Mouse (Mus musculus) E14TG2a.4 (cell line): ENCODE data around the gene Lpcat4.

Experiments used
- CTCF ChIP-seq: conservative IDR thresholded peaks from 2 replicates; pipeline ENCODE4 v1.5.1; 2014; ENCODE audit warnings: low read length
- NANOG ChIP-seq: IDR thresholded peaks from 2 replicates; pipeline ENCODE4 v1.6.1; 2014; ENCODE audit warnings: borderline replicate concordance, low read length, mixed read lengths
- POU5F1 ChIP-seq: IDR thresholded peaks from 2 replicates; pipeline ENCODE4 v1.6.1; 2014; ENCODE audit warnings: low read length, borderline replicate concordance

DNA sequence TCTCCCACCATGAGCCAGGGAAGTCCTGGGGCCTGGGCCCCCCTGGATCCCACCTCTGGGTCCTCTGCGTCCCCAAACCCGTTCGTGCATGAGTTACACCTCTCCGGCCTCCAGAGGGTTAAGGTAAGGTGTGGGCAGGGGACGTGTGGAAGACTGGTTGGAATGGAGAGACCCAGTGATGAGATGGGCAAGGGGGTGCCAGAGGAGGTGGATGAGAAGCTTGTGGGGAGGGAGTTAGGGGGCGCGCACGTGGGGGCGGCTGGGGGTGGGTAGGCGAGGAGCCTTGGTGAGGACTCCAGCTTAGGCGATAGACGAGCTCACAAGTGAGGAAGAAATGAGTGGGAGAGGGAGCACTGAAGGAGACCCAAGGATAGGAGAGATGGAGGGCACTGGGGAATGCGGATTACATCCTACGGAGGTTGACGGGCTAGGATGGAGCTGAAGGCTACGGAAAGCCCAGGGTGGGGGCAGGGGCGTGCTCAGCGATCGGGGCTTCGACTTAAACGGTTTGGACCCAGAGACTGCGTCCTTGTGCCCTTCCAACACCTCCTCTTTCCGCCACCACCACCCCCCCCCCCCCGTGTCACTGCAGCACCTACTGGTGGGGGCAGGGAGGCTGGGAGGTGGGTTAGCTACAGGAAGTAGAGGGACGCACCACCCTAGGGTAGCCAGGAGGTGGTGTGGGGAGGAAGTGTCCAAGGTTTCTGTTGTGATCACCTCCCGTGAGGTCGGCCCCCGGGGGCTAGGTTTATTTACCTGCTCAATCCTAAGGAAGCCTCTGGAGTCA is 860 bp downstream of the Lpcat4 start:
- TF ChIP-seq CTCF (no peak), POU5F1 (no peak), NANOG (no peak)
